Mouse (Mus musculus) hindbrain, embryonic 11.5 days (tissue): ENCODE results near the gene Ago1. TPM values are rescaled to one million over a fixed set of nuclear protein-coding genes. Genes with fewer than 3 reads are reported as not detected.

Experiments used
- ATAC-seq: fragments of 200-750 bp; cut with Nextera tagmentation; 2 replicates; pipeline ENCODE4 v1.8.0; 2017; ENCODE audit warnings: mild to moderate bottlenecking, moderate TSS enrichment, moderate library complexity; ENCODE audit not compliant: low FRiP score
- DNase-seq: peaks from one replicate; pipeline ENCODE4 v3.0.0-alpha.2; 2015; ENCODE audit warnings: low spot score
- H3K27ac ChIP-seq: fragments of 300-500 bp; sonication (generic); 2 replicates; pipeline ENCODE4 v1.5.1; 2014; ENCODE audit warnings: mild to moderate bottlenecking, low read depth, low read length
- H3K27me3 ChIP-seq: fragments of 300-500 bp; sonication (generic); 2 replicates; pipeline ENCODE4 v1.6.1; 2014; ENCODE audit warnings: mild to moderate bottlenecking, low read length, moderate library complexity, mixed read lengths; ENCODE audit not compliant: control insufficient read depth, insufficient read depth
- H3K36me3 ChIP-seq: fragments of 300-500 bp; sonication (generic); 2 replicates; pipeline ENCODE4 v1.6.1; 2014; ENCODE audit warnings: mild to moderate bottlenecking, low read length, moderate library complexity, mixed read lengths; ENCODE audit not compliant: control insufficient read depth, insufficient read depth
- H3K4me1 ChIP-seq: fragments of 300-500 bp; sonication (generic); replicated peaks from 2 replicates; pipeline ENCODE4 v1.6.1; 2014; ENCODE audit warnings: low read length, mixed read lengths; ENCODE audit not compliant: control insufficient read depth, insufficient read depth
- H3K4me2 ChIP-seq: fragments of 300-500 bp; sonication (generic); replicated peaks from 2 replicates; pipeline ENCODE4 v1.6.1; 2014; ENCODE audit warnings: mild to moderate bottlenecking, low read depth, low read length
- H3K4me3 ChIP-seq: fragments of 300-500 bp; sonication (generic); 2 replicates; pipeline ENCODE4 v1.5.1; 2014; ENCODE audit warnings: low read depth, low read length
- H3K9ac ChIP-seq: fragments of 300-500 bp; sonication (generic); 2 replicates; pipeline ENCODE4 v1.6.1; 2014; ENCODE audit warnings: low read depth, low read length
- H3K9me3 ChIP-seq: fragments of 300-500 bp; sonication (generic); 2 replicates; pipeline ENCODE4 v1.6.1; 2016; ENCODE audit warnings: low read length; ENCODE audit not compliant: control insufficient read depth
- WGBS: fragments of 180-500 bp; shearing (Covaris S2); extraction: QIAGEN DNeasy Blood & Tissue Kit; methylation state at CpG from one replicate; pipeline ENCODE4 v1.1.7; 2014; 5-methylcytosine and 5-hydroxymethylcytosine counted together
- polyA plus RNA-seq: library from polyadenylated mRNA; unstranded; fragments of >200 nt; fragmentation: Nextera tagmentation; extraction: Ambion mirVana; gene quantifications from 2 replicates; pipeline ENCODE4 v1.2.1, GENCODE M21; 2014

Ago1 gene
- polyA plus RNA-seq, 1 experiment from 2014 or later, result 37.9 TPM

- no peak overlapping the region for H3K9ac ChIP-seq
- no peaks in the 10 kb centered on the region for H3K4me1 ChIP-seq
- no peak overlapping the region for H3K4me3 ChIP-seq
- H3K4me2 ChIP-seq, result no peak overlapping the region
- H3K27ac ChIP-seq, result no peak overlapping the region
- no peaks in the 10 kb centered on the region for H3K36me3 ChIP-seq
- ATAC-seq (no peak), DNase-seq (no peak)
- no peaks in the 10 kb centered on the region for H3K27me3 ChIP-seq
- 77% methylated on average over 2 of the region's 2 CpGs for WGBS
- H3K9me3 ChIP-seq, result no peaks in the 10 kb centered on the region
Measured at GRCm38 (mm10) chr4:126496963-126497362, 28.6 kb upstream of the Ago1 start.

DNA sequence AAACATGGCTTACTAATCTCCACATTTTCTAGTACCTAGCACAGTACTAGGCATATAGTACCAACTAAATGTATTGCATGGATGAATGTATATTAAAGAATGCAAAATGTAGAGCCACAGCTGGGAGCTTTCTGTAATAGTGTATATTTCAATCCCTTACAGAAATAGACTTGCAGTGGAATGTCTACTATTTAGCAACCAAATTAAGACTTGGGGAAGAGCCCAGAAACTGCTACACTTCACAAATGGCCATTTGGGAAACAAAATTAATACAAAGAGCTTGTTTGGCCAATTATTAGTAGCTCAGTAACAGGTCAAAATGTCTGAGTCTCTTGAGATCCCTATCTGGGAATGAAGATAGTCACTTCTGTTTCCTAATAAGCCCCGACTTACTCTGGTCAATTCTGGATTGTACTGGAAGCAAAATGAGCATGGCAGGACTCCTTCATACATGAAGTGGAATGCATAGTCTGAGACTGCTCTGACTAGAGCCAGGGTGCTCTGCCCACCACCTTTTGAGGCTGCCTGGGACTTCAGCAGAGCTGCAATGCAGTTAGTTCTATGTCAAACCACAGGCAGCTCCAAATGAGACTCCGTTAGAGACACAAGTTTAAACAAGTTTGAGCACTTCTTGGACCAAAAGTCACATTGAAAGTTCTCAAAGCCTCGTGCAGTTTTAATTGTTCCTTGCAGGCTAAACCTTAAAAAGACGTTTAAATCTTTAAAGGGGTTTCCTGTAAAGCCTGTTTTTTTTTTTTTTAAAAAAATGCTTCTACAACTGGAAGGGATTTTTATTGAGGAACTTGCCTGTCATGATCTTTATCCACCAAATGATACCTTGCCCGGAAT lies 27.8 kb upstream of the Ago1 start:
- WGBS, result 79% methylated on average over 5 of the region's 5 CpGs
- H3K27me3 ChIP-seq, result no peaks in the 10 kb centered on the region
- no peak overlapping the region for H3K27ac ChIP-seq
- H3K9me3 ChIP-seq, result no peaks in the 10 kb centered on the region
- H3K4me2 ChIP-seq, result no peak overlapping the region
- no peaks in the 10 kb centered on the region for H3K4me1 ChIP-seq
- ATAC-seq (no peak), DNase-seq (no peak)
- no peak overlapping the region for H3K9ac ChIP-seq
- no peaks in the 10 kb centered on the region for H3K36me3 ChIP-seq
- H3K4me3 ChIP-seq, result no peak overlapping the region

DNA sequence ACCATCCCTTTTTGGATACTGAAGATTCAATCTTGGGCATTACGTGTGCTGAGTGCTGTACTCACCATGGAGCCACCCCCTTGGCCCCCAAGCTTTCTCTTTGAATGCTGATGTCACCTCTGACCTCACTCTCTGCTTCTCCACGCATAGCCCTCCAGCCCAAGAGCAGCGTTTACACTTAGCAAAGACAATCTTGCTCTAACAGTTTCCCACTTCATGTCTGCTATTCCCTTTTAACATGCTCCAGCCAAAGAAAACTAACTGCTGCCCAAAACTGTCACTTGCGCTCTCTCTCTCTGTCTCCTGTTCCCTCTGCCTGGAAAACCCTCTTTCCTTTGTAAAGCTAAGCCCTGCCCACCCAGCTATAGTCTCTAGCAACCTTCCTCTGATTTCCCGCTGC lies 27.1 kb upstream of the Ago1 start:
- WGBS, result 71% methylated on average over 5 of the region's 5 CpGs
- no peak overlapping the region for H3K4me2 ChIP-seq
- H3K4me3 ChIP-seq, result no peak overlapping the region
- H3K9ac ChIP-seq, result no peak overlapping the region
- H3K4me1 ChIP-seq, result no peaks in the 10 kb centered on the region
- DNase-seq (no peak), ATAC-seq (no peak)
- H3K36me3 ChIP-seq, result no peaks in the 10 kb centered on the region
- H3K9me3 ChIP-seq, result no peaks in the 10 kb centered on the region
- H3K27me3 ChIP-seq, result no peaks in the 10 kb centered on the region
- H3K27ac ChIP-seq, result no peak overlapping the region

DNA sequence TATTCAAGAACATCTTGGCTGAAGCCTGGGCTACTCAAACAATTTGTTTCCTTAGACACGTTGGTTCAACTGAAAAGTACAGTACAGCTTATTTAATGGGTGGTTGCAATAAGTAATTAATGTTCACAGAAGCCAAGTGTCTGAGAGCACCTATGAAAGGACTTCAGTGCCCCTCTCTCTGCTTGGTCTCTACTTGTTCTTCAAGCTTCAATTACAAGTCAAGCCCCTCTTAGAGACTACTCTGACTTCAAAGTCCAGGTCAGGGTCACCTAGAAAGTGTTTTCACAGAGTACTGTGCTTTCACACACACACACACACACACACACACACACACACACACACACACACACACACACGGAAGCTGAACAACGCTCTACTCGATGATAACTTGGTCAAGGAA lies 25.0 kb upstream of the Ago1 start:
- Histone ChIP-seq H3K27me3 (no peaks in the 10 kb centered on the region), H3K27ac (no peak overlapping the region), H3K36me3 (no peaks in the 10 kb centered on the region), H3K9me3 (no peaks in the 10 kb centered on the region), H3K4me1 (no peaks in the 10 kb centered on the region), H3K4me2 (no peak overlapping the region), H3K9ac (no peak overlapping the region), H3K4me3 (no peak overlapping the region)
- ATAC-seq (no peak), DNase-seq (no peak)
- WGBS, result 94% methylated on average over 4 of the region's 4 CpGs

- Histone ChIP-seq H3K27me3 (no peaks in the 10 kb centered on the region), H3K4me2 (no peak overlapping the region), H3K4me3 (no peak overlapping the region), H3K27ac (no peak overlapping the region), H3K36me3 (no peaks in the 10 kb centered on the region), H3K9ac (no peak overlapping the region), H3K4me1 (no peaks in the 10 kb centered on the region), H3K9me3 (no peaks in the 10 kb centered on the region)
- 59% methylated on average over 5 of the region's 5 CpGs for whole genome bisulfite sequencing
- DNase-seq (no peak), ATAC-seq (no peak)
Measured at GRCm38 (mm10) chr4:126491977-126492376, 23.6 kb upstream of the Ago1 start.

GRCm38 (mm10) chr4:126490726-126491125 lies 22.3 kb upstream of the Ago1 start:
- Histone ChIP-seq H3K9me3 (no peaks in the 10 kb centered on the region), H3K4me3 (no peak overlapping the region), H3K27me3 (no peaks in the 10 kb centered on the region), H3K4me2 (no peak overlapping the region), H3K36me3 (no peaks in the 10 kb centered on the region), H3K27ac (no peak overlapping the region), H3K4me1 (no peaks in the 10 kb centered on the region), H3K9ac (no peak overlapping the region)
- DNase-seq (no peak), ATAC-seq (no peak)
- 84% methylated on average over 12 of the region's 12 CpGs for WGBS

GRCm38 (mm10) chr4:126489811-126490210 lies 21.4 kb upstream of the Ago1 start:
- no peaks in the 10 kb centered on the region for H3K27me3 ChIP-seq
- ATAC-seq, result no peak
- WGBS, result 90% methylated on average over 5 of the region's 5 CpGs

DNA sequence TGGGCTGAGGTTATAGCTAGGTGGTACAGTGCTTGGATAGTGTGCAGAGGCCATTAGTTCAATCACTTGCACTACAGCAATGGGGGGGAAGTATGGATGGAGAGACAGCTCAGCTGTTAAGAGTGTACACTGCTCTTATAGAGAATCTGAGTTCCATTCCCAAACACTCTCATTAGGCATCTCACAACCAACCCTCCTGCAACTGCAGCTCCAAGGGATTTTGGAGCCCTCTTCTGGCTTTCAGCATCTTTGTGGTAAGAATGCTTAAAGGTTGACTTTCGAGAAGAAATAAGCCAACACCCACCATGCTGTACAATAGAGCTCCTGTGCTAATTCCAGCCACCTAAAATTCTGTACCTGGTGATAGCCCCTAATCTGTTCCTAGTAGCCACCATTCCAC lies 17.8 kb upstream of the Ago1 start:
- H3K9ac ChIP-seq, result no peak overlapping the region
- H3K27ac ChIP-seq, result no peak overlapping the region
- no peaks in the 10 kb centered on the region for H3K4me1 ChIP-seq
- H3K36me3 ChIP-seq, result no peaks in the 10 kb centered on the region
- H3K27me3 ChIP-seq, result no peaks in the 10 kb centered on the region
- ATAC-seq (no peak), DNase-seq (no peak)
- H3K4me3 ChIP-seq, result no peak overlapping the region
- no peak overlapping the region for H3K4me2 ChIP-seq
- no peaks in the 10 kb centered on the region for H3K9me3 ChIP-seq
- WGBS, result 79% methylated on average over 1 of the region's 1 CpGs

More at GRCm38 (mm10) chr4:126489811-126490210, 21.4 kb upstream of the Ago1 start:
- no peak for DNase-seq
- H3K36me3 ChIP-seq, result no peaks in the 10 kb centered on the region
- no peak overlapping the region for H3K27ac ChIP-seq
- no peak overlapping the region for H3K4me3 ChIP-seq
- H3K9ac ChIP-seq, result no peak overlapping the region
- H3K4me1 ChIP-seq, result no peaks in the 10 kb centered on the region
- H3K4me2 ChIP-seq, result no peak overlapping the region
- H3K9me3 ChIP-seq, result no peaks in the 10 kb centered on the region

- no peak overlapping the region for H3K9ac ChIP-seq
- H3K27me3 ChIP-seq, result no peaks in the 10 kb centered on the region
- no peaks in the 10 kb centered on the region for H3K4me1 ChIP-seq
- no peak for ATAC-seq
- WGBS, result 93% methylated on average over 2 of the region's 2 CpGs
- H3K4me2 ChIP-seq, result no peak overlapping the region
- no peaks in the 10 kb centered on the region for H3K9me3 ChIP-seq
- no peak for DNase-seq
- H3K27ac ChIP-seq, result no peak overlapping the region
- H3K4me3 ChIP-seq, result no peak overlapping the region
- H3K36me3 ChIP-seq, result no peaks in the 10 kb centered on the region
Measured at GRCm38 (mm10) chr4:126485065-126485464, 16.7 kb upstream of the Ago1 start.
